17 mouse cellular contexts compared by ENCODE assay signal in the genomic region with DNA sequence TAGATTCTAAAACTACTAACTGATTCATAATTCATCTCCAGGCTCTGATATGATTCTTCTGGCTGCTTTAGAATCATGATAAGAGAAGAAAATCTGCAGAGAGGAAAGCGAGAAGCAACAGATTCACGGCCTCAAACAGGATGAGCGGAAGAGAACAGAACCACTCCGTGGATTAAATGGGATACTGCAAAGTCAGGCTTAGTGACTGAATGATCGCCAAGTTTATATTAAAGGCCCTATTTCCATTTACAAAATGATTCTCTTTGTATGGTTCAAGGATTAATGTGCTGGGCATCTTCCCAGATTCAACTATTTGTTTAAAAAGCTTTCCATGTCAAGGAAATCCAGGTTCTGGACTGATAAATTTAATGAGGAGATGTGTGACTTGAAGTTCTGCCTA.
"Had no signal": no experiment of that assay in that cellular context is flagged by ENCODE, and none has a peak within 500 bp of the region (broad histone marks: within the 10 kb centered on the region; RNA-seq: fewer than 3 reads in every experiment).

No protein-coding gene starts in this region.

- ATAC-seq: intestine, postnatal 0 days had no signal

- H3K9me3 ChIP-seq: liver, embryonic 13.5 days; lung, embryonic 15.5 days had no signal

- H3K4me1 ChIP-seq: liver, embryonic 13.5 days; lung, embryonic 15.5 days had no signal

- H3K27ac ChIP-seq: kidney, postnatal 0 days; layer of hippocampus, adult 2 months; liver, embryonic 13.5 days; lung, embryonic 15.5 days had no signal

- DNase-seq: kidney, adult 2 months; kidney, postnatal 25 days; layer of hippocampus, adult 9-11 months; liver, embryonic 13.5 days; lung, postnatal 14 days; lung, postnatal 4 days; midbrain, embryonic 14.5 days; right cerebral cortex, adult 18-20 months; right cerebral cortex, postnatal 14 days; right cerebral cortex, postnatal 4 days; thymus, adult 2 months; thymus, postnatal 14 days had no signal

- H3K9ac ChIP-seq: liver, embryonic 13.5 days; lung, embryonic 15.5 days had no signal

- H3K4me3 ChIP-seq: layer of hippocampus, adult 2 months; liver, embryonic 13.5 days; lung, embryonic 15.5 days had no signal

- H3K36me3 ChIP-seq: liver, embryonic 13.5 days; lung, embryonic 15.5 days had no signal

- H3K4me2 ChIP-seq: liver, embryonic 13.5 days; lung, embryonic 15.5 days; midbrain, embryonic 11.5 days had no signal

- H3K27me3 ChIP-seq: liver, embryonic 13.5 days; lung, embryonic 15.5 days had no signal
